Mouse (Mus musculus): ENCODE data around the gene Dennd2a. TPM values are rescaled to one million over a fixed set of nuclear protein-coding genes. Genes with fewer than 3 reads are reported as not detected.

Dennd2a gene
- polyA plus RNA-seq, 1 experiment from 2014 or later: 21.1 TPM

Other genes starting within 250 kb of the Dennd2a start
- gene Slc37a3, start 180.2 kb downstream of the Dennd2a start, polyA plus RNA-seq (2015; fragmentation: Nextera tagmentation; extraction: Ambion mirVana): 53.3 and 60.3 TPM in 2 replicates
- gene Rab19, start 176.7 kb downstream of the Dennd2a start, polyA plus RNA-seq (2015; fragmentation: Nextera tagmentation; extraction: Ambion mirVana): 1.5 and 1.7 TPM in 2 replicates
- 59.5 and 64.3 TPM in 2 replicates for gene Mkrn1, start 137.4 kb downstream of the Dennd2a start, polyA plus RNA-seq (2015; fragmentation: Nextera tagmentation; extraction: Ambion mirVana)
- gene Adck2, start 16.0 kb upstream of the Dennd2a start, polyA plus RNA-seq (2015; fragmentation: Nextera tagmentation; extraction: Ambion mirVana): 36.5 and 44.9 TPM in 2 replicates
- gene Gm42420, start 27.9 kb upstream of the Dennd2a start, polyA plus RNA-seq (2015; fragmentation: Nextera tagmentation; extraction: Ambion mirVana): 0.83 and 1.3 TPM in 2 replicates
- 332 and 334 TPM in 2 replicates for gene Ndufb2, start 34.7 kb upstream of the Dennd2a start, polyA plus RNA-seq (2015; fragmentation: Nextera tagmentation; extraction: Ambion mirVana)
- gene Braf, start 167.6 kb upstream of the Dennd2a start, polyA plus RNA-seq (2015; fragmentation: Nextera tagmentation; extraction: Ambion mirVana): 17.1 and 17.8 TPM in 2 replicates